Mouse (Mus musculus): ENCODE data around the gene Acacb.

GRCm38 (mm10) chr5:114188900-114189464 is 42.6 kb downstream of the Acacb start:
- TF ChIP-seq GATA1 (IDR thresholded peaks at IDR 0.05; ENCODE audit: borderline replicate concordance, low read length) (no peak), FLI1 (IDR thresholded peaks at IDR 0.05; ENCODE audit: low read length) (no peak)
